8 mouse cellular contexts compared by ENCODE assay signal in the genomic region with DNA sequence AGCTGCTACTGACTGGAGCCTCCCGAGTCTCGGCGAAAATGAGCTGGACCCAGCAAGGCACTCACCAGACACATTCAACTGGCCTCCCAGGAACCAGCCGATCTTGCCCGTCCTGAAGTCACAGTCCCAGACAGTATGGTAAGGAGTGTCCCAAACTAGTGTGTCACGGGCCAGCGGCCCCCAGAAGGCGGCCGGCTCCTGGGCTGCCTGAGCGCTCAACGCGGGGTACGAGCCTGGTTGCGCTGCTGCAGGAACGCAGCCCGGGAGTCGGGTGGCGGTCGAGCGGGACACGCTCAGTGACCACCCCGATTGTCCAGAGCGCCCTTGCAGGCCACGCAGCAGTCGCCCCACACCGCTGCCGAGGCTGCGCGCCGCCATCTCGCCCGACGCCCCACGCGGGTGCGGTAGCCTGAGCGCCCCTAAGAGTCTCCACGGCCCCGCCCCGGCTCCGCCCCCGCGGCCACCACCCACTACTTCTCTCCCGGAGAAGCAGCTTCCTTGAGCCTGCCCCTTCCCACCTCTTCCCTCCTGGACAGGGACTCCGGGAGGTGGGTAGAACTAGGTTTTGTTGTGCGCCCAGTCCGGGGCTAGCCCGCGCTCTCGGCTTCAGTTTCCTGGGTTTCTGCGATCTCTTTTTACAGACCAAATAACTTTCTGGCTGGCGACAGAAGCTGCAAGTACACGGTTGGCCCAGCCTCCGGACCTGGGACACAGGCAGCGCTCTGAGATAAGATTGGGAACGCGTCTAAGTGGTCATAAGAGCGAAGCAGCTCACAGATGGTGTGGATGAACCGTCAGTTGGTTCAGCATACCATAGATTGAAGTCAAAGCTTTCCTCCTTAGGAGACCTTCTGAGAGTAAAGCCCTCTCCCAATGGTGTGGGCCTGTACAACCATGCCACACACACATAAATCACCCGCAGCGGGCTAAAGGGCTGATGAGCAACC. TPM values are rescaled to one million over a fixed set of nuclear protein-coding genes. Genes with fewer than 3 reads are reported as not detected.
DNase-seq lines count a peak whose midpoint lies in the region; ATAC-seq and TF ChIP-seq lines count a peak whose summit lies in the region.

TSS of gene Acss1 (minus strand) at position 681 of the 947 bp plus-strand sequence.

- no peak for TF ChIP-seq CTCF in embryonic fibroblast, embryonic 13.5 days (IDR thresholded peaks at IDR 0.05; ENCODE audit: borderline replicate concordance, insufficient read depth, low read length)

- no peak within 1 kb of the TSS for H3K27ac ChIP-seq in embryonic fibroblast, embryonic 13.5 days (ENCODE audit: insufficient read depth, low read length)
- peak within 1 kb of the TSS; percentile 73 for H3K27ac ChIP-seq in heart, embryonic 11.5 days (ENCODE audit: low read depth, low read length)
- no peak within 1 kb of the TSS for H3K27ac ChIP-seq in kidney, embryonic 14.5 days (ENCODE audit: low read depth, low read length)
- H3K27ac ChIP-seq in liver, embryonic 12.5 days, result peak within 1 kb of the TSS; percentile 94
- H3K27ac ChIP-seq in stomach, embryonic 15.5 days, result peak within 1 kb of the TSS; percentile 85

- no peak within 1 kb of the TSS for H3ac ChIP-seq in myocyte (ENCODE audit: control insufficient read depth, insufficient read length)

- TF ChIP-seq POLR2A in embryonic fibroblast, embryonic 13.5 days (IDR thresholded peaks at IDR 0.05; ENCODE audit: low read depth, low read length), result no peak
- TF ChIP-seq POLR2A in myocyte (IDR thresholded peaks at IDR 0.05; ENCODE audit: insufficient read length, low read depth), result no peak

- WGBS in heart, embryonic 11.5 days (ENCODE audit: insufficient replicate concordance), result 2% methylated on average over 57 of the region's 61 CpGs
- WGBS in kidney, embryonic 14.5 days, result 2% methylated on average over 61 of the region's 61 CpGs
- WGBS in liver, embryonic 12.5 days (ENCODE audit: insufficient replicate concordance), result 2% methylated on average over 61 of the region's 61 CpGs
- WGBS in stomach, embryonic 15.5 days, result 2% methylated on average over 59 of the region's 61 CpGs

- peak within 1 kb of the TSS; percentile 49 for H3K4me3 ChIP-seq in embryonic fibroblast, embryonic 13.5 days (ENCODE audit: insufficient read depth, low read length)
- peak within 1 kb of the TSS; percentile 72 for H3K4me3 ChIP-seq in heart, embryonic 11.5 days (ENCODE audit: low read depth, low read length)
- peak within 1 kb of the TSS; percentile 64 for H3K4me3 ChIP-seq in kidney, embryonic 14.5 days (ENCODE audit: low read length)
- H3K4me3 ChIP-seq in liver, embryonic 12.5 days, result peak within 1 kb of the TSS; percentile 82
- no peak within 1 kb of the TSS for H3K4me3 ChIP-seq in myocyte
- H3K4me3 ChIP-seq in stomach, embryonic 15.5 days (replicated peaks), result peak within 1 kb of the TSS; percentile 68

- peak within 1 kb of the TSS; percentile 77 for H3K9ac ChIP-seq in heart, embryonic 11.5 days (ENCODE audit: low read depth, low read length)
- peak within 1 kb of the TSS; percentile 64 for H3K9ac ChIP-seq in kidney, embryonic 14.5 days (ENCODE audit: low read depth, low read length)
- H3K9ac ChIP-seq in liver, embryonic 12.5 days, result peak within 1 kb of the TSS; percentile 92
- peak within 1 kb of the TSS; percentile 76 for H3K9ac ChIP-seq in stomach, embryonic 15.5 days

- H3K9me3 ChIP-seq in heart, embryonic 11.5 days (replicated peaks; ENCODE audit: control insufficient read depth, low read length), result no peaks in the 10 kb centered on the region
- H3K9me3 ChIP-seq in kidney, embryonic 14.5 days (ENCODE audit: control insufficient read depth, low read length), result no peaks in the 10 kb centered on the region
- no peaks in the 10 kb centered on the region for H3K9me3 ChIP-seq in liver, embryonic 12.5 days (replicated peaks)
- no peaks in the 10 kb centered on the region for H3K9me3 ChIP-seq in stomach, embryonic 15.5 days

- DNase-seq in layer of hippocampus, adult 11-12 months (ENCODE audit: low spot score), result peak; percentile 54
- DNase-seq in layer of hippocampus, adult 9-10 months (ENCODE audit: low spot score), result no peak

- H3K79me2 ChIP-seq in myocyte (ENCODE audit: control insufficient read depth, insufficient read depth), result no peaks in the 10 kb centered on the region

- peak; percentile 78 for ATAC-seq in heart, embryonic 11.5 days (replicated peaks; ENCODE audit: insufficient number of reproducible peaks, low FRiP score, low TSS enrichment)
- ATAC-seq in kidney, embryonic 14.5 days (ENCODE audit: low FRiP score, low TSS enrichment), result peak; percentile 88
- ATAC-seq in liver, embryonic 12.5 days, result peak; percentile 78
- ATAC-seq in stomach, embryonic 15.5 days (ENCODE audit: insufficient read depth, low FRiP score, low read depth), result peak; percentile 72

- H3K36me3 ChIP-seq in heart, embryonic 11.5 days (ENCODE audit: control insufficient read depth, insufficient read depth, low read length), result no peaks in the 10 kb centered on the region
- no peaks in the 10 kb centered on the region for H3K36me3 ChIP-seq in kidney, embryonic 14.5 days (ENCODE audit: control insufficient read depth, insufficient read depth, low read length)
- H3K36me3 ChIP-seq in liver, embryonic 12.5 days, result no peaks in the 10 kb centered on the region
- H3K36me3 ChIP-seq in myocyte (ENCODE audit: control insufficient read depth, insufficient read depth), result no peaks in the 10 kb centered on the region
- no peaks in the 10 kb centered on the region for H3K36me3 ChIP-seq in stomach, embryonic 15.5 days

- H3K4me2 ChIP-seq in heart, embryonic 11.5 days, result peak within 1 kb of the TSS; percentile 97
- peak within 1 kb of the TSS; percentile 96 for H3K4me2 ChIP-seq in kidney, embryonic 14.5 days (replicated peaks; ENCODE audit: low read depth, low read length)
- H3K4me2 ChIP-seq in liver, embryonic 12.5 days, result peak within 1 kb of the TSS; percentile 95
- peak within 1 kb of the TSS; percentile 70 for H3K4me2 ChIP-seq in myocyte (ENCODE audit: low read depth)
- peak within 1 kb of the TSS; percentile 93 for H3K4me2 ChIP-seq in stomach, embryonic 15.5 days

- 0 out of 2 replicates have a peak, but pooled peaks cover 2% of the 10 kb centered on the region for H3K4me1 ChIP-seq in embryonic fibroblast, embryonic 13.5 days (ENCODE audit: control insufficient read depth, insufficient read depth, low read length)
- H3K4me1 ChIP-seq in heart, embryonic 11.5 days (ENCODE audit: control insufficient read depth, insufficient read depth, low read length), result peaks cover 10% of the 10 kb centered on the region
- H3K4me1 ChIP-seq in kidney, embryonic 14.5 days (ENCODE audit: control insufficient read depth, insufficient read depth, low read length), result peaks cover 3% of the 10 kb centered on the region; the same call in 1 of the 2 replicates
- peaks cover 72% of the 10 kb centered on the region for H3K4me1 ChIP-seq in liver, embryonic 12.5 days
- peaks cover 25% of the 10 kb centered on the region for H3K4me1 ChIP-seq in stomach, embryonic 15.5 days

- H3K27me3 ChIP-seq in heart, embryonic 11.5 days (ENCODE audit: control insufficient read depth, insufficient read depth, low read length), result 0 out of 2 replicates have a peak, but pooled peaks cover 2% of the 10 kb centered on the region
- H3K27me3 ChIP-seq in kidney, embryonic 14.5 days (ENCODE audit: control insufficient read depth, insufficient read depth, low read length), result peaks cover 9% of the 10 kb centered on the region
- no peaks in the 10 kb centered on the region for H3K27me3 ChIP-seq in liver, embryonic 12.5 days (replicated peaks)
- peaks cover 17% of the 10 kb centered on the region for H3K27me3 ChIP-seq in myocyte (ENCODE audit: control insufficient read depth, insufficient read depth, insufficient read length)
- H3K27me3 ChIP-seq in stomach, embryonic 15.5 days (replicated peaks), result no peaks in the 10 kb centered on the region

TF ChIP-seq in myocyte, 11 proteins besides CTCF, POLR2A, EP300 and RAD21:
- TF ChIP-seq USF1 (IDR thresholded peaks at IDR 0.05; ENCODE audit: low read depth), result no peak
- no peak for TF ChIP-seq MYOD1 (IDR thresholded peaks at IDR 0.05; ENCODE audit: control insufficient read depth in 1 of 3, insufficient read length in 2 of 3, low read depth in 2 of 3)
- TF ChIP-seq POLR2AphosphoS2 (IDR thresholded peaks at IDR 0.05; ENCODE audit: insufficient read length, low read depth), result no peak
- no peak for TF ChIP-seq E2F4 (IDR thresholded peaks at IDR 0.05; ENCODE audit: insufficient read depth)
TF ChIP-seq in myocyte: peak in this region for 0.

RNA-seq across cellular contexts. Expression of gene Acss1, which starts in this region (rescaled TPM):
- 0.47 TPM in 1 of 2 replicates, not detected in the other for polyA plus RNA-seq in embryonic fibroblast, embryonic 13.5 days (2011; ENCODE audit: insufficient read length, low read depth, missing spikeins)
- polyA plus RNA-seq in heart, embryonic 11.5 days (2014; fragmentation: Nextera tagmentation; extraction: Ambion mirVana), result 14.8 and 16.8 TPM in 2 replicates
- polyA plus RNA-seq in kidney, embryonic 14.5 days (2014; fragmentation: Nextera tagmentation; extraction: Ambion mirVana), result 2.3 and 5.6 TPM in 2 replicates
- 47.4 and 53.8 TPM in 2 replicates for polyA plus RNA-seq in liver, embryonic 12.5 days (2016; fragmentation: Nextera tagmentation; extraction: Ambion mirVana)
- polyA plus RNA-seq in myocyte (2012; fragmentation: generic; extraction: Trizol), result not detected
- polyA plus RNA-seq in stomach, embryonic 15.5 days (2015; fragmentation: Nextera tagmentation; extraction: Ambion mirVana), result 27.8 and 30.9 TPM in 2 replicates

Comparison
In these comparisons a context has a peak if more than half of its experiments do, and no peak if none do; other contexts are left out.
1. H3K27ac ChIP-seq: peak in heart, embryonic 11.5 days (single experiment), liver, embryonic 12.5 days (single experiment) and stomach, embryonic 15.5 days (single experiment); none in embryonic fibroblast, embryonic 13.5 days (single experiment) and kidney, embryonic 14.5 days (single experiment).
2. Peak in every context shown above with its lines, with median percentiles within 50 percentile points of each other: ATAC-seq, H3K4me2 ChIP-seq and H3K9ac ChIP-seq.